Mouse (Mus musculus) heart, postnatal 0 days (tissue): ENCODE measurements at regions not wholly inside any gene's neighbourhood (a gene's known extent, or its start where the extent isn't known, plus 50 kb on each side); places are given as distances from the start of the nearest gene placed in this dataset.

ENCODE experiments used
- ATAC-seq: fragments of 200-750 bp; cut with Nextera tagmentation; 2 replicates; pipeline ENCODE4 v1.8.0; 2017; ENCODE audit warnings: low read depth, moderate number of reproducible peaks, moderate library complexity; ENCODE audit not compliant: insufficient read depth
- DNase-seq: peaks from one replicate; pipeline ENCODE4 v3.0.0-alpha.2; 2016; ENCODE audit warnings: low spot score
- H3K27ac ChIP-seq: fragments of 300-500 bp; sonication (generic); 2 replicates; pipeline ENCODE4 v1.5.1; 2014; ENCODE audit warnings: low read depth, mild to moderate bottlenecking
- H3K27me3 ChIP-seq: fragments of 300-500 bp; sonication (generic); 2 replicates; pipeline ENCODE4 v1.6.1; 2014; ENCODE audit warnings: low read length, mixed read lengths; ENCODE audit not compliant: control insufficient read depth, insufficient read depth
- H3K36me3 ChIP-seq: fragments of 300-500 bp; sonication (generic); replicated peaks from 2 replicates; pipeline ENCODE4 v1.6.1; 2014; ENCODE audit warnings: low read length, mixed read lengths; ENCODE audit not compliant: control insufficient read depth, insufficient read depth
- H3K4me1 ChIP-seq: fragments of 300-500 bp; sonication (generic); 2 replicates; pipeline ENCODE4 v1.6.1; 2014; ENCODE audit warnings: antibody characterized with exemption; ENCODE audit not compliant: control insufficient read depth, insufficient read depth
- H3K4me2 ChIP-seq: fragments of 300-500 bp; sonication (generic); 2 replicates; pipeline ENCODE4 v1.6.1; 2014; ENCODE audit warnings: low read depth, mild to moderate bottlenecking, low read length, moderate library complexity
- H3K4me3 ChIP-seq: fragments of 300-500 bp; sonication (generic); 2 replicates; pipeline ENCODE4 v1.5.1; 2014; ENCODE audit warnings: low read depth, low read length
- H3K9ac ChIP-seq: fragments of 300-500 bp; sonication (generic); replicated peaks from 2 replicates; pipeline ENCODE4 v1.6.1; 2014; ENCODE audit warnings: low read depth, low read length, mixed read lengths
- H3K9me3 ChIP-seq: fragments of 300-500 bp; sonication (generic); replicated peaks from 2 replicates; pipeline ENCODE4 v1.6.1; 2016; ENCODE audit warnings: low read length; ENCODE audit not compliant: control insufficient read depth
- CTCF ChIP-seq: IDR thresholded peaks from 2 replicates; pipeline ENCODE4 v1.5.1; 2016; ENCODE audit warnings: antibody characterized with exemption, control low read depth, low read depth
- EP300 ChIP-seq: IDR thresholded peaks from 2 replicates; pipeline ENCODE4 v1.6.1; 2016; ENCODE audit warnings: antibody characterized with exemption, low read depth
- WGBS: fragments of 180-500 bp; shearing (Covaris S2); extraction: QIAGEN DNeasy Blood & Tissue Kit; methylation state at CpG from one replicate; pipeline ENCODE4 v1.1.7; 2014; 5-methylcytosine and 5-hydroxymethylcytosine counted together

GRCm38 (mm10) chr3:115530441-115530840, 184.4 kb downstream of the S1pr1 start:
- DNase-seq (no peak), ATAC-seq (no peak; the same call in 1 of the 2 replicates)
- Histone ChIP-seq H3K4me3 (no peak overlapping the region), H3K9me3 (no peaks in the 10 kb centered on the region), H3K36me3 (no peaks in the 10 kb centered on the region), H3K4me1 (no peaks in the 10 kb centered on the region; the same call in 1 of the 2 replicates), H3K27ac (0 out of 2 replicates have a peak overlapping the region, but pooled peaks have one; percentile 16), H3K4me2 (no peak overlapping the region), H3K27me3 (no peaks in the 10 kb centered on the region), H3K9ac (no peak overlapping the region)
- WGBS, result 42% methylated on average over 3 of the region's 3 CpGs
- TF ChIP-seq EP300, result no peak
- TF ChIP-seq CTCF, result no peak

- H3K9me3 ChIP-seq, result no peaks in the 10 kb centered on the region
- DNase-seq (no peak), ATAC-seq (no peak)
- no peak overlapping the region for H3K9ac ChIP-seq
- no peaks in the 10 kb centered on the region for H3K36me3 ChIP-seq
- H3K27me3 ChIP-seq, result no peaks in the 10 kb centered on the region
- H3K4me3 ChIP-seq, result no peak overlapping the region
- no peaks in the 10 kb centered on the region; the same call in 1 of the 2 replicates for H3K4me1 ChIP-seq
- no peak overlapping the region for H3K4me2 ChIP-seq
- TF ChIP-seq CTCF, result peak; percentile 45
- no peak for TF ChIP-seq EP300
- 46% methylated on average over 4 of the region's 4 CpGs for WGBS
- H3K27ac ChIP-seq, result no peak overlapping the region
Measured at GRCm38 (mm10) chr3:115529918-115530317, 185.0 kb downstream of the S1pr1 start.

- no peak for DNase-seq
- no peak overlapping the region for H3K4me2 ChIP-seq
- no peak overlapping the region for H3K4me3 ChIP-seq
- no peaks in the 10 kb centered on the region for H3K36me3 ChIP-seq
- no peak overlapping the region for H3K27ac ChIP-seq
- no peaks in the 10 kb centered on the region for H3K9me3 ChIP-seq
- ATAC-seq, result no peak
- no peaks in the 10 kb centered on the region for H3K27me3 ChIP-seq
- H3K4me1 ChIP-seq, result no peaks in the 10 kb centered on the region; the same call in 1 of the 2 replicates
- 74% methylated on average over 2 of the region's 2 CpGs for WGBS
- no peak overlapping the region for H3K9ac ChIP-seq
- no peak for TF ChIP-seq EP300
- no peak for TF ChIP-seq CTCF
Measured at GRCm38 (mm10) chr3:115523515-115523914, 191.4 kb downstream of the S1pr1 start.

- no peaks in the 10 kb centered on the region for H3K36me3 ChIP-seq
- H3K4me1 ChIP-seq, result no peaks in the 10 kb centered on the region
- ATAC-seq (no peak), DNase-seq (no peak)
- no peak for TF ChIP-seq CTCF
- TF ChIP-seq EP300, result no peak
- H3K27ac ChIP-seq, result no peak overlapping the region
- H3K4me2 ChIP-seq, result no peak overlapping the region
- no peaks in the 10 kb centered on the region for H3K9me3 ChIP-seq
- no peaks in the 10 kb centered on the region for H3K27me3 ChIP-seq
- WGBS, result 79% methylated on average over 4 of the region's 4 CpGs
- no peak overlapping the region for H3K9ac ChIP-seq
- H3K4me3 ChIP-seq, result no peak overlapping the region
Measured at GRCm38 (mm10) chr3:115515645-115516044, 199.2 kb downstream of the S1pr1 start.

- ATAC-seq (no peak), DNase-seq (no peak)
- Histone ChIP-seq H3K9ac (no peak overlapping the region), H3K9me3 (no peaks in the 10 kb centered on the region), H3K4me1 (no peaks in the 10 kb centered on the region), H3K36me3 (no peaks in the 10 kb centered on the region), H3K27ac (no peak overlapping the region), H3K27me3 (no peaks in the 10 kb centered on the region), H3K4me3 (no peak overlapping the region), H3K4me2 (no peak overlapping the region)
- TF ChIP-seq CTCF (no peak), EP300 (no peak)
- WGBS, result 84% methylated on average over 4 of the region's 4 CpGs
Measured at GRCm38 (mm10) chr3:115509658-115510057, 205.2 kb downstream of the S1pr1 start.

- Histone ChIP-seq H3K4me2 (no peak overlapping the region), H3K36me3 (no peaks in the 10 kb centered on the region), H3K4me3 (no peak overlapping the region), H3K4me1 (no peaks in the 10 kb centered on the region), H3K9me3 (no peaks in the 10 kb centered on the region), H3K27ac (no peak overlapping the region), H3K27me3 (no peaks in the 10 kb centered on the region), H3K9ac (no peak overlapping the region)
- DNase-seq, result no peak
- no peak for TF ChIP-seq CTCF
- WGBS, result 59% methylated on average over 1 of the region's 1 CpGs
- no peak for ATAC-seq
Measured at GRCm38 (mm10) chr3:115497420-115497819, 217.5 kb downstream of the S1pr1 start.
